Mouse (Mus musculus) thymus, adult 2 months (tissue): ENCODE data around the gene Slc35f1. TPM values are rescaled to one million over a fixed set of nuclear protein-coding genes. Genes with fewer than 3 reads are reported as not detected.

Experiments used
- DNase-seq: peaks from one replicate; pipeline ENCODE4 v3.0.0; 2021
- H3K27ac ChIP-seq: fragments of 200-500 bp; 2 replicates; pipeline ENCODE4 v1.5.1; 2012; ENCODE audit warnings: low read length, control low read depth; ENCODE audit not compliant: control insufficient read depth, insufficient read depth
- H3K27me3 ChIP-seq: fragments of 200-500 bp; 2 replicates; pipeline ENCODE4 v1.6.1; 2012; ENCODE audit warnings: mild to moderate bottlenecking, low read length, moderate library complexity, mixed read lengths; ENCODE audit not compliant: control insufficient read depth, insufficient read depth
- H3K36me3 ChIP-seq: fragments of 200-500 bp; 2 replicates; pipeline ENCODE4 v1.6.1; 2012; ENCODE audit warnings: mild to moderate bottlenecking, low read length, moderate library complexity; ENCODE audit not compliant: control insufficient read depth, insufficient read depth
- H3K4me1 ChIP-seq: fragments of 200-500 bp; replicated peaks from 2 replicates; pipeline ENCODE4 v1.6.1; 2012; ENCODE audit warnings: low read length; ENCODE audit not compliant: control insufficient read depth, insufficient read depth
- H3K4me3 ChIP-seq: fragments of 200-500 bp; 2 replicates; pipeline ENCODE4 v1.5.1; 2012; ENCODE audit warnings: mild to moderate bottlenecking, low read length, control low read depth, moderate library complexity; ENCODE audit not compliant: control insufficient read depth, insufficient read depth
- CTCF ChIP-seq: fragments of 200-500 bp; IDR thresholded peaks from 2 replicates; pipeline ENCODE4 v1.5.1; 2012; ENCODE audit warnings: mild to moderate bottlenecking, control low read depth, low read length, moderate library complexity, borderline replicate concordance; ENCODE audit not compliant: control insufficient read depth, poor library complexity, insufficient read depth; ENCODE audit errors: extremely low read depth
- POLR2A ChIP-seq: fragments of 200-500 bp; IDR thresholded peaks from 2 replicates; pipeline ENCODE4 v1.6.1; 2012; ENCODE audit warnings: mild to moderate bottlenecking, low read length, control low read depth, moderate library complexity; ENCODE audit not compliant: control insufficient read depth, poor library complexity, insufficient read depth; ENCODE audit errors: extremely low read depth
- whole genome bisulfite sequencing: fragments of 180-500 bp; shearing (Covaris S2); methylation state at CpG from one replicate; pipeline ENCODE4 v1.1.7; 2018; 5-methylcytosine and 5-hydroxymethylcytosine counted together
- polyA plus RNA-seq: library from polyadenylated mRNA; depleted of rRNA; stranded (reverse); fragments of >200 nt; gene quantifications from 2 replicates; pipeline ENCODE4 v1.2.3, GENCODE M21; 2012

Slc35f1 gene
- polyA plus RNA-seq, 1 experiment: 0.22 TPM

DNA sequence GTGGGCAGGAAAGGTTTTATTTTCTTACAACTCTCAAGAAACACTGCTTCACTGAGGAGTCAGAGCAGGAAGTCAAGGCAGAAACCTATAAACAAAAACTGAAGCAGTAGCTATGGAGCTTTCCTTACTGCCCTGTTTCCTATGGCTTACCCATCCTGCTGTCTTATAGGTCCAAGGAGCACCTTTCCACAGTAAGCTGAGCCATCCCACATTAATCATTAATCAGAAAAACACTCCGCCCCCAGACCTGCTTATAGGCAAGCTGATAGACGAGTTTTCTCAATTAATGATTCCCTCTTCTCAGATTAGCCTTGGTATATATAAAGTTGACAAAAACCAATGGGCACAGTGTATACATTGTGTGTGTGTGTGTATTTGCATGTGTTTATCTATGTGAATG is 221.4 kb downstream of the Slc35f1 start:
- TF ChIP-seq CTCF (no peak), POLR2A (no peak)
- Histone ChIP-seq H3K4me1 (no peaks in the 10 kb centered on the region), H3K36me3 (no peaks in the 10 kb centered on the region), H3K27me3 (no peaks in the 10 kb centered on the region), H3K27ac (no peak overlapping the region), H3K4me3 (no peak overlapping the region)
- no peak for DNase-seq
- 92% methylated on average over 2 of the region's 2 CpGs for WGBS

DNA sequence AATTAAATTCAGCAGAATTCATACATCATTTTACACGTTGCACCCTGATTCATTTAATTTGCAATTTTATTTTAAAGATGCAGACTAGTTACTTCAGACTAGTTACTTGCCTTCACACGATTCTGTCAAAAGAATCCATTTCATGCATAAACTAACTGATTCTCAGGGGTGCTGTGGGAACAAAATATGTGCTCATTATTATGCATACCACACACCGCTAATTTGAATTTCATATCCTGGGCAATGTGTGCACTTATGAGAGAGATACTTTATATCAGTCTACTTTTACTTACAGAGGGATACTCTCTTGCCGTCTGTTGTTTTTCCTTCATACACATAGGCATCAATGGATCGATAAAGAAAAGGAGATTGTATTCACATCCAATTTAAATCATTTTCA is 228.4 kb downstream of the Slc35f1 start:
- Histone ChIP-seq H3K4me1 (no peaks in the 10 kb centered on the region), H3K27ac (no peak overlapping the region), H3K36me3 (no peaks in the 10 kb centered on the region), H3K4me3 (no peak overlapping the region), H3K27me3 (no peaks in the 10 kb centered on the region)
- TF ChIP-seq POLR2A: no peak
- no peak for TF ChIP-seq CTCF
- DNase-seq: no peak
- 90% methylated on average over 5 of the region's 5 CpGs for whole genome bisulfite sequencing

- no peak for DNase-seq
- Histone ChIP-seq H3K4me3 (no peak overlapping the region), H3K27me3 (no peaks in the 10 kb centered on the region), H3K36me3 (no peaks in the 10 kb centered on the region), H3K27ac (no peak overlapping the region), H3K4me1 (no peaks in the 10 kb centered on the region)
- WGBS: 88% methylated on average over 8 of the region's 8 CpGs
- TF ChIP-seq POLR2A: no peak
- no peak for TF ChIP-seq CTCF
Measured at GRCm38 (mm10) chr10:52923143-52923542, 232.8 kb downstream of the Slc35f1 start.

DNA sequence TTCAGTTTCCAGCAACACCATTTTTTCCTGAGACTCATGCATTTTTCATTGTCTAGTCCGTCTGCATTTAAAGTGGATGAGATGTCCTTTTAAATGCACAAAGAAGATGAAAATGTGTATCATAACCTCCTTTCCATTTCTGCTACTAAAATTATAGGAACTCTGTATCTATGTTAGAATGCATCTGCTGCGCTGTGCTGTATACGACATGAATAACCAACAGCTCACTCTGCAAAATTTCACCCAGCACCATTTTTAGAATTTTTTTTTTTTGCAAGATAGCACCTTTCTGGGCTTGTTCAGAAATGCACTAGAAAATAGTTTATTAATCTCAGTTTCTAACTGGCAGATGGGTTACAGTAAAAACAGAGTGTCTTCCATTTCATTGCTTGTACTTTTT is 236.0 kb downstream of the Slc35f1 start:
- no peaks in the 10 kb centered on the region for H3K4me1 ChIP-seq
- no peak for TF ChIP-seq POLR2A
- no peak for TF ChIP-seq CTCF

GRCm38 (mm10) chr10:52932159-52932558 is 241.8 kb downstream of the Slc35f1 start:
- Histone ChIP-seq H3K27ac (no peak overlapping the region), H3K27me3 (no peaks in the 10 kb centered on the region), H3K4me3 (no peak overlapping the region), H3K36me3 (no peaks in the 10 kb centered on the region), H3K4me1 (no peaks in the 10 kb centered on the region)
- TF ChIP-seq POLR2A (no peak), CTCF (no peak)
- WGBS: 59% methylated on average over 1 of the region's 1 CpGs
- DNase-seq: no peak

More for the DNA sequence above, 236.0 kb downstream of the Slc35f1 start:
- no peak for DNase-seq
- Histone ChIP-seq H3K27me3 (no peaks in the 10 kb centered on the region), H3K36me3 (no peaks in the 10 kb centered on the region), H3K4me3 (no peak overlapping the region), H3K27ac (no peak overlapping the region)
- WGBS: 97% methylated on average over 3 of the region's 3 CpGs

DNA sequence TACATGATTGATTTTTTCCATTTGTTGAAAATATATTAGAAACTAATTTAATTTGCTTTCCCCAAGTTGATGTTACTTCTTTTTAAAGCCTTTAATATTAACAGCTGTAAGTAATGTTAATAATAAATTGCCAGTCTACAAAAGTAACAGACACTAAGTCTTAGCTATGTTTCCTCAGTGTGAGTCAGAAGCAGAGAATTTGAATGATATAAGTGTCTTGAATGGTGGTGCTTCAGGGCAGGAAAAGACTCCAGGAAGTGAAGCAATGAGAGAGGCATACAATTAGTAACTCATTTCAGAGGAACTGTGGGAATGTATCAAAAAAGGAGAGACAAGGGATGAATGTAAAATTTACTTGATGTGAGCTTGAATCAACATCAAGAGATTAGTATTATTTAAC is 244.3 kb downstream of the Slc35f1 start:
- no peaks in the 10 kb centered on the region for H3K27me3 ChIP-seq
- H3K27ac ChIP-seq: no peak overlapping the region
- H3K4me3 ChIP-seq: no peak overlapping the region
- no peaks in the 10 kb centered on the region for H3K4me1 ChIP-seq
- DNase-seq: no peak
- no peak for TF ChIP-seq POLR2A
- TF ChIP-seq CTCF: no peak
- no peaks in the 10 kb centered on the region for H3K36me3 ChIP-seq
